Mouse (Mus musculus) heart, embryonic 15.5 days (tissue): ENCODE data around the gene Commd1. TPM values are rescaled to one million over a fixed set of nuclear protein-coding genes. Genes with fewer than 3 reads are reported as not detected.

Experiments
- ATAC-seq: fragments of 200-750 bp; cut with Nextera tagmentation; replicated peaks from 2 replicates; pipeline ENCODE4 v1.8.0; 2017; ENCODE audit warnings: low read depth, moderate TSS enrichment; ENCODE audit not compliant: insufficient number of reproducible peaks, insufficient read depth, low FRiP score
- H3K27ac ChIP-seq: fragments of 300-500 bp; sonication (generic); 2 replicates; pipeline ENCODE4 v1.5.1; 2015; ENCODE audit warnings: mild to moderate bottlenecking, inconsistent platforms
- H3K27me3 ChIP-seq: fragments of 300-500 bp; sonication (generic); 2 replicates; pipeline ENCODE4 v1.6.1; 2015; ENCODE audit warnings: inconsistent platforms
- H3K36me3 ChIP-seq: fragments of 300-500 bp; sonication (generic); 2 replicates; pipeline ENCODE4 v1.6.1; 2015; ENCODE audit warnings: mild to moderate bottlenecking, inconsistent platforms
- H3K4me1 ChIP-seq: fragments of 300-500 bp; sonication (generic); replicated peaks from 2 replicates; pipeline ENCODE4 v1.6.1; 2015; ENCODE audit warnings: inconsistent platforms
- H3K4me2 ChIP-seq: fragments of 300-500 bp; sonication (generic); 2 replicates; pipeline ENCODE4 v1.6.1; 2015; ENCODE audit warnings: inconsistent platforms, mild to moderate bottlenecking, moderate library complexity
- H3K4me3 ChIP-seq: fragments of 300-500 bp; sonication (generic); 2 replicates; pipeline ENCODE4 v1.5.1; 2015; ENCODE audit warnings: mild to moderate bottlenecking, inconsistent platforms
- H3K9ac ChIP-seq: fragments of 300-500 bp; sonication (generic); 2 replicates; pipeline ENCODE4 v1.6.1; 2015; ENCODE audit warnings: mild to moderate bottlenecking, inconsistent platforms
- H3K9me3 ChIP-seq: fragments of 300-500 bp; sonication (generic); replicated peaks from 2 replicates; pipeline ENCODE4 v1.6.1; 2016; ENCODE audit warnings: inconsistent platforms
- WGBS: fragments of 180-500 bp; shearing (Covaris S2); methylation state at CpG from one replicate; pipeline ENCODE4 v1.1.7; 2015; ENCODE audit warnings: mixed read lengths; 5-methylcytosine and 5-hydroxymethylcytosine counted together
- polyA plus RNA-seq: library from polyadenylated mRNA; unstranded; fragments of >200 nt; fragmentation: Nextera tagmentation; extraction: Ambion mirVana; gene quantifications from 2 replicates; pipeline ENCODE4 v1.2.1, GENCODE M21; 2015

The Commd1 gene
- polyA plus RNA-seq, 1 experiment from 2014 or later, result 351 TPM

DNA sequence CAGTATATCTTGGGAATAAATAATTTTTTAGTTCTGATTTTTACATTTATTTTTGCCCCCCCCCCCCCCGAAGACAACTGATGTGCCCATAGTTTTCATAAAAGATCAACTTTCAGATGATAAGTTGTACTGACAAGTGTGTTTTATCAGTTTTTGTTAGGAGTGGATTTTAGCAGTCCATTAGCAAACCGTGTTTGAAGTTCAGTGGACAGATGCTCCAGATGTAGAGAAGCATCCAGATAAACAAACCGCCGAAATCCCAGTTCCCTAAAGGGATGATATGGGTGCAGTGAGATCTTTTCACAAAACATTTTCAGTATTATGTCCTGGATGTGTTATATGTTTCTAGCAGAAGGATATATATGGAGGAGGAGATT lies 26.6 kb upstream of the Commd1 start:
- no peaks in the 10 kb centered on the region for H3K9me3 ChIP-seq
- no peak overlapping the region for H3K27ac ChIP-seq
- H3K27me3 ChIP-seq, result no peaks in the 10 kb centered on the region
- H3K4me3 ChIP-seq, result peak overlapping the region; percentile 74
- peaks cover 5% of the 10 kb centered on the region for H3K4me1 ChIP-seq
- peak overlapping the region; percentile 91 for H3K4me2 ChIP-seq
- peaks cover 8% of the 10 kb centered on the region for H3K36me3 ChIP-seq
- no peak for ATAC-seq
- 30% methylated on average over 4 of the region's 4 CpGs for WGBS
- H3K9ac ChIP-seq, result peak overlapping the region; percentile 70; the same call in 1 of the 2 replicates

DNA sequence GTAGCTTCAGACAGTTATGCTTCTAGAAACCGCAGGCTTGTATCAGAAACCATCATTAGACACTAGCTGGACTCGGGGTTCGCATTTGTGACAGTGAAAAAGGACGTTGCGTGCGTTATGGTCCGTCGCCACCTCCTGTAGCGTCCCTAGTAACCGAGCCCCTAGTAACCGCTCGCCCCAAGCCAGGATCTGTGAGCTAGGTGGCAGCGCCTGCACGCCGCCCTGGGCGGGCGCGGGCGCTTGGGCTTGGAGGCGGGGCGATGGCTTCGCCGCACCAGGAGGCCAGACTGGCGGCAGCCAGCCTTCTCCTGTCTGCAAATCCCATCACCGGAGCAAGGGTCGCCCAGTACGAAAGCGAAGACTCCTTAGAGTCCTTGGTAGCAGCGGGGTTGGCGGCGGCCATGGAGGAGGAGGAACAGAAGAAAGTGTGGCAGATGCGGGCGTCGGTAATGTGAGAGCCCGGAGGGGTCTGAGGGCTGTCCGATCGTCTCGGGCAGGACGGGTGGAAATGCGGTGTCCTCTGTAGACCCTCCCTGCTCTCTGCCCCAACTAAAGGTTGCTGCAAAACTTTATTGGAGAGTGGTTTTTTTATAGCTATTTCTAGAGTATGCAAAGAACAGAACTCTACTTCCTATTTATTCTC lies 26.1 kb upstream of the Commd1 start:
- peak overlapping the region; percentile 88 for H3K27ac ChIP-seq
- no peaks in the 10 kb centered on the region for H3K9me3 ChIP-seq
- peaks cover 13% of the 10 kb centered on the region for H3K36me3 ChIP-seq
- H3K27me3 ChIP-seq, result no peaks in the 10 kb centered on the region
- H3K4me3 ChIP-seq, result peak overlapping the region; percentile 74
- peaks cover 5% of the 10 kb centered on the region for H3K4me1 ChIP-seq
- peak; percentile 94 for ATAC-seq
- peak overlapping the region; percentile 91 for H3K4me2 ChIP-seq
- WGBS, result under 1% methylated on average over 40 of the region's 40 CpGs
- H3K9ac ChIP-seq, result peak overlapping the region; percentile 70

DNA sequence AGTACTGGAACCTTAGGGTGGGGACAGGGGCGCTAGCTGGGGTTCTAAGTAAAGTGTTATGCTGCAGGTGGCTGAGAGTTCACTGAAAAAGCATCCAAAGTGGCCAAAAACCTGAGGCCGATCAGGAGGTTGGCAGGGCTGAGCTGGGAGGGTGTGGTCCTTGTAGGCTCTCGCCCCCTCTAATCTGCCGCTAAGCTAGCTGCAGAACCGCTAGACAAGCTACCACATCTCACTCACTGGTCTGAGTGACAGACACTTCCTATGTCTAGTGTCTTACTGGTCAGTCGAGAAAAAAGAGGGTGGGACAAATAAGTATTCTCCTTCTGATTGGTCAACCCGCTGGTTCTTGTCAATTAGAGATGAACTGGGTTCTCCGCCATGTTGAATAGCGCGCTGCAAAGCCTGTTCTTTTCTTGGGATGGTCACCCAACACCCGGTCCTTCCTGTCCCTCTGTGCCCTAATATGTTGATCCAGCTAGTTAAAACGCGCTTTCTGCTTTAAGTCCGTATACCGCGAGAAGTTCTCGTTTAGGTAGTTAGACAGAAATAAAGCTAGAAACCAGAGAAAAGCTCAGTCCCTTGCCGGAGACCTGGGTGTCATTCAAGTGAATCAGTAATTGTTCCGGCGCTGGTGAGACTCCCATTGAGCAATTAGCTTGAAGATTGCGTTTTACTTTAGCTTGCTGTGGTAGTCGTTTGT lies 25.4 kb upstream of the Commd1 start, which contains the start of gene Fam161a:
Gene Fam161a (plus strand): TSS at position 51 of the 700 bp plus-strand sequence.
- H3K4me3 ChIP-seq, result peak within 1 kb of the TSS; percentile 74
- no peaks in the 10 kb centered on the region for H3K27me3 ChIP-seq
- peak within 1 kb of the TSS; percentile 91 for H3K4me2 ChIP-seq
- peak within 1 kb of the TSS; percentile 70 for H3K9ac ChIP-seq
- peak within 1 kb of the TSS; percentile 88 for H3K27ac ChIP-seq
- H3K9me3 ChIP-seq, result no peaks in the 10 kb centered on the region
- H3K36me3 ChIP-seq, result peaks cover 18% of the 10 kb centered on the region
- 1% methylated on average over 22 of the region's 22 CpGs for WGBS
- H3K4me1 ChIP-seq, result peaks cover 5% of the 10 kb centered on the region
- ATAC-seq, result peak; percentile 92

GRCm38 (mm10) chr11:23007166-23007480 lies 24.9 kb upstream of the Commd1 start:
- 3% methylated on average over 6 of the region's 6 CpGs for WGBS
- H3K36me3 ChIP-seq, result peaks cover 23% of the 10 kb centered on the region
- H3K27ac ChIP-seq, result peak overlapping the region; percentile 88
- ATAC-seq, result no peak
- no peaks in the 10 kb centered on the region for H3K27me3 ChIP-seq
- peak overlapping the region; percentile 91 for H3K4me2 ChIP-seq
- peaks cover 5% of the 10 kb centered on the region for H3K4me1 ChIP-seq
- peak overlapping the region; percentile 74 for H3K4me3 ChIP-seq
- peak overlapping the region; percentile 49 for H3K9ac ChIP-seq
- no peaks in the 10 kb centered on the region for H3K9me3 ChIP-seq

GRCm38 (mm10) chr11:23005276-23005675 lies 23.1 kb upstream of the Commd1 start:
- no peaks in the 10 kb centered on the region for H3K9me3 ChIP-seq
- no peak overlapping the region for H3K9ac ChIP-seq
- no peaks in the 10 kb centered on the region for H3K27me3 ChIP-seq
- peaks cover 39% of the 10 kb centered on the region for H3K36me3 ChIP-seq
- no peak overlapping the region for H3K4me3 ChIP-seq
- ATAC-seq, result no peak
- no peak overlapping the region for H3K4me2 ChIP-seq
- H3K27ac ChIP-seq, result no peak overlapping the region
- H3K4me1 ChIP-seq, result peaks cover 5% of the 10 kb centered on the region
- WGBS, result 97% methylated on average over 1 of the region's 1 CpGs

DNA sequence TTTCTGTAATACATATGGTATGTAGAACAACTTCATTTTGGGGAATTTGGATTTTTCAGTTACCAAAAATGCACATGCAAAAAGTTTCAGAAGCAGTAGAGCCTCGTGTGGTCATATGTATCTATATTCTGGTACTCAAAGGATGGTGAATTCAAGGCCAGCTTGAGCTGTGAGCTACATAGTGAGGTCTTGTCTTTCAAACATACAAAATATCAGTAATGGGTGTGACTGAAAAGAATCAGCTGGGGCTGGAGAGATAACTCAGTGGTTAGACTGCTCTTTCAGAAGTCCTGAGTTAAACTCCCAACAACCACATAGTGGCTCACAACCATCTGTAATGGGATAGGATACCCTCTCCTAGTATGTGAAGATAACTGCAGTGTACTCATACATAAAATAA lies 16.1 kb upstream of the Commd1 start:
- 71% methylated on average over 1 of the region's 1 CpGs for WGBS
- H3K9me3 ChIP-seq, result no peaks in the 10 kb centered on the region
- ATAC-seq, result no peak
- H3K4me1 ChIP-seq, result no peaks in the 10 kb centered on the region
- H3K4me3 ChIP-seq, result no peak overlapping the region
- H3K36me3 ChIP-seq, result peaks cover 86% of the 10 kb centered on the region
- no peak overlapping the region for H3K27ac ChIP-seq
- no peak overlapping the region for H3K9ac ChIP-seq
- no peak overlapping the region for H3K4me2 ChIP-seq
- H3K27me3 ChIP-seq, result no peaks in the 10 kb centered on the region

DNA sequence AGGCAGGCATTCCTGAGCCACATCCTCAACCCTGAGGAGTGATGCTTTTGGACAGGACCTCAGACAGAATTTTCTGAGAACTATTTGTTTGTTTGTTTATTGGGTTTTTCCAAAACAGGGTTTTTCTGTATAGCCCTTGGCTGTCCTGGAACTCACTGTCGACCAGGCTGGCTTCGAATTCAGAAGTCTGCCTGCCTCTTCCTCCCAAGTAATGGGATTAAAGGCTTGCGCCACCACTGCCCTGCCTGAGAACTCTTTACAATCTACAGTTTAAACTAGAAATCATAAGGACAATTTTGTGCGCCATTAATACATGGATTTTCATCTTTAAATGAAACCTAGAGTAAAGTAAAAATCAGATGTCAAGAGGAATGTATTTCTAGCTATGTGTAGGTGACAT lies 13.3 kb upstream of the Commd1 start:
- Histone ChIP-seq H3K36me3 (peaks cover 63% of the 10 kb centered on the region), H3K27ac (no peak overlapping the region), H3K4me3 (no peak overlapping the region), H3K4me2 (no peak overlapping the region), H3K9me3 (no peaks in the 10 kb centered on the region), H3K27me3 (no peaks in the 10 kb centered on the region), H3K4me1 (peaks cover 12% of the 10 kb centered on the region), H3K9ac (no peak overlapping the region)
- 91% methylated on average over 4 of the region's 4 CpGs for WGBS
- ATAC-seq, result no peak

DNA sequence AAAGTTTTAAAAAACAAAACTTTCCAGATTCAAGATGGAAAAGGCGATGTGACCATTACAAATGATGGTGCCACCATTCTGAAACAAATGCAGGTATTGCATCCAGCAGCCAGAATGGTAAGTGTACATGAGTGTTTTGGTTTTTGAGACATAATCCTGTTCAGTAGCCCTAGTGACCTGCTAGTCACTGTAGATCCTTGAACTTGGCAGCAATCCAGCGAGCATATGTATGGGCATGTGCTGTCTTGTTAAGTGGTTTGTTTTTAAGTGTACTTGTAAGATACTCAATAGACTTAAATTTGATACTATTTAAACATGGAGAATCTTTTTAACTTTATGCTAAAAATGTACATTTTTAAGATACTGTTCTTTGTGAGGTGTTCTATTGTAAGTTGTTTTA lies 12.1 kb upstream of the Commd1 start:
- ATAC-seq, result no peak
- peaks cover 12% of the 10 kb centered on the region for H3K4me1 ChIP-seq
- no peaks in the 10 kb centered on the region for H3K9me3 ChIP-seq
- no peak overlapping the region for H3K27ac ChIP-seq
- no peak overlapping the region for H3K4me2 ChIP-seq
- no peaks in the 10 kb centered on the region for H3K27me3 ChIP-seq
- H3K36me3 ChIP-seq, result peaks cover 51% of the 10 kb centered on the region
- 81% methylated on average over 2 of the region's 2 CpGs for WGBS
- H3K9ac ChIP-seq, result no peak overlapping the region
- H3K4me3 ChIP-seq, result no peak overlapping the region

DNA sequence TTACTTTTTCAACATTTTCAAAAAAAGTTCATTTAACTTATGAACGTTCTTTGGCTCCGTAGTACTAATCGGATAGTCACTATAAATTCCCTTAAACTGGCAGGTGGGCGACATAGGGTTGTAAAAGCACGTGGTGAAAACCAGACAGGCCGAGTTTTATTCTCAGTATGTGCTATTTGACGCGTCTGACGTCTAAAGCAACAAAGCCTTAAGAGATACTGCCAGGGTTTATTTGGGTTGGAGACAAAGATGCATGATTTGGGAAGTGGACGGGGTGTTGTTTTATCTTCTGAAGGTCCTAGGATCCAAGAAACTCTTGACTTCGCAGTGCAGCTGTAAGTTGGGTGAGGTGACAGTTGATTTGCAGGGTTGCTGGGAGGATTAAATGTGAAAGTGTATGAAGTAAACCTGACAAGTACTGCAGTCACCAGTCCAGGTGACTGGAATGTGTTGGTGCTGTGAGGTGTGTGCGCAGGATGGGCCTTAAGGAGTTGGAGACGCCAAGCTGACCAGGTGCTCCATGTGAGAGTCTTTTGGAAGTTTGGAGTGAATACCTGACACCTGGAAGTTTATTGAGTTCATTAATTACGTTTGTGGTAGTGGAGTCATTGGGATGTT lies 9.1 kb upstream of the Commd1 start:
- H3K4me1 ChIP-seq, result peaks cover 12% of the 10 kb centered on the region
- H3K9me3 ChIP-seq, result no peaks in the 10 kb centered on the region
- H3K36me3 ChIP-seq, result peaks cover 29% of the 10 kb centered on the region
- peak overlapping the region; percentile 89; the same call in 1 of the 2 replicates for H3K27ac ChIP-seq
- WGBS, result 6% methylated on average over 14 of the region's 14 CpGs
- peak overlapping the region; percentile 92 for H3K9ac ChIP-seq
- ATAC-seq, result no peak
- H3K4me3 ChIP-seq, result peak overlapping the region; percentile 95
- no peaks in the 10 kb centered on the region for H3K27me3 ChIP-seq
- H3K4me2 ChIP-seq, result peak overlapping the region; percentile 88

- WGBS, result under 1% methylated on average over 66 of the region's 66 CpGs
- peak; percentile 98 for ATAC-seq
- H3K4me2 ChIP-seq, result peak within 1 kb of the TSS; percentile 88
- H3K36me3 ChIP-seq, result peaks cover 23% of the 10 kb centered on the region
- no peaks in the 10 kb centered on the region for H3K27me3 ChIP-seq
- peak within 1 kb of the TSS; percentile 95 for H3K4me3 ChIP-seq
- peak within 1 kb of the TSS; percentile 89 for H3K27ac ChIP-seq
- H3K9me3 ChIP-seq, result no peaks in the 10 kb centered on the region
- peak within 1 kb of the TSS; percentile 92 for H3K9ac ChIP-seq
- peaks cover 12% of the 10 kb centered on the region for H3K4me1 ChIP-seq
Observed at GRCm38 (mm10) chr11:22990393-22991126, 8.4 kb upstream of the Commd1 start, which contains the start of gene Cct4. Gene Cct4 (plus strand): TSS chr11:22990519.

DNA sequence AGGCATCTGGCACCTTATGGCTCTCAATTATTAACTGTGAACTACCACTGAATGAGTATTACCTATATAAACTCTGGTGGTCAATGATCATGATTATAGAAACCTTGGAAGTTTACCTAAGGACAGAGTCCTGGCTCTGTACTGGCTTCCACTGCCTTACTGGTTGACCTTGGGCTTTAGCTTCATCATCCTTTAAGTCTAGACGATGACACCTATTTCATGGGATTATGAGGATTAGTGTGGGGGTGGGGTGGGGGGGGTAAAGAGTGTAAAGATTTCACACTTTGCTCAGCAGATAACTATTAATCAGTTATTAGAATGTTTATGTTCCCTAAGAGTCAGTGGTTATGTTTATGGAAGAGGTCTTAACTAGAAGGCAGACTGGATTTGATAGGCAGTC lies 7.6 kb upstream of the Commd1 start:
- Histone ChIP-seq H3K27ac (peak overlapping the region; percentile 89), H3K4me1 (peaks cover 12% of the 10 kb centered on the region), H3K4me3 (peak overlapping the region; percentile 95), H3K27me3 (no peaks in the 10 kb centered on the region), H3K9ac (peak overlapping the region; percentile 92), H3K9me3 (no peaks in the 10 kb centered on the region), H3K36me3 (peaks cover 15% of the 10 kb centered on the region), H3K4me2 (peak overlapping the region; percentile 88)
- ATAC-seq, result no peak
- 32% methylated on average over 1 of the region's 1 CpGs for WGBS
